Mouse (Mus musculus): ENCODE results near the gene Cldn4.

Gene Cldn4

GRCm38 (mm10) chr5:134973081-134973480 lies 26.3 kb upstream of the Cldn4 start:
- POLR2A ChIA-PET: interaction anchor here in 3 of 4 experiments (0.8 to 3.1 kb wide), 20 partner anchors 10 to 69 kb away, joined by 3 to 32 read pairs (median 4); partner anchors contain the start of genes Abhd11 (in 2 of the 3), Cldn3 (in 1 of the 3), Cldn4 (in 1 of the 3) and Mettl27 (in 1 of the 3)

GRCm38 (mm10) chr5:134970671-134971070 lies 23.9 kb upstream of the Cldn4 start:
- ChIA-PET POLR2A (interaction anchor here in 1 of 4 experiments (1.0 to 1.3 kb wide), 2 partner anchors 14 to 39 kb away, joined by 3 to 4 read pairs; partner anchors contain the start of gene Abhd11), CTCF (no interaction called here)

More at GRCm38 (mm10) chr5:134973081-134973480, 26.3 kb upstream of the Cldn4 start:
- CTCF ChIA-PET: interaction anchor here in 2 of 4 experiments (0.6 to 1.7 kb wide), 6 partner anchors 12 to 134 kb away, joined by 3 to 5 read pairs (median 3); no protein-coding TSS in a partner anchor

- CTCF ChIA-PET: interaction anchor here (0.7 to 8.5 kb wide), 20 partner anchors 33 to 219 kb away, joined by 3 to 220 read pairs (median 23); partner anchors contain the start of genes Tmem270 (in 4 of the 4), Mettl27 (in 3 of the 4), Abhd11 (in 1 of the 4) and Cldn13 (in 1 of the 4)
- POLR2A ChIA-PET: interaction anchor here in 3 of 4 experiments (0.7 to 21.8 kb wide), 23 partner anchors 9 to 249 kb away, joined by 3 to 1092 read pairs (median 11); partner anchors contain the start of genes Abhd11 (in 3 of the 3), Cldn4 (in 3 of the 3), Mettl27 (in 3 of the 3) and Cldn3 (in 2 of the 3)
Observed at GRCm38 (mm10) chr5:134967164-134967944, 20.6 kb upstream of the Cldn4 start.

GRCm38 (mm10) chr5:134965852-134966821 lies 19.4 kb upstream of the Cldn4 start:
- ChIA-PET POLR2A (interaction anchor here (0.6 to 21.8 kb wide), 80 partner anchors 9 to 992 kb away, joined by 3 to 1092 read pairs (median 4); partner anchors contain the start of genes Cldn4 (in 4 of the 4), Mettl27 (in 4 of the 4), Abhd11 (in 3 of the 4) and Cldn3 (in 3 of the 4)), CTCF (interaction anchor here (0.5 to 8.5 kb wide), 118 partner anchors 9 to 1653 kb away, joined by 3 to 220 read pairs (median 5); partner anchors contain the start of genes Mettl27 (in 4 of the 4), Tmem270 (in 4 of the 4), Cldn3 (in 3 of the 4) and Abhd11 (in 2 of the 4))

- ChIA-PET CTCF (interaction anchor here (0.5 to 8.5 kb wide), 102 partner anchors 8 to 1653 kb away, joined by 3 to 220 read pairs (median 6); partner anchors contain the start of genes Mettl27 (in 4 of the 4), Tmem270 (in 4 of the 4), Cldn3 (in 3 of the 4) and Abhd11 (in 2 of the 4)), POLR2A (interaction anchor here (0.5 to 21.8 kb wide), 60 partner anchors 9 to 789 kb away, joined by 3 to 1092 read pairs (median 5); partner anchors contain the start of genes Cldn4 (in 4 of the 4), Mettl27 (in 4 of the 4), Abhd11 (in 3 of the 4) and Cldn3 (in 3 of the 4))
Observed at GRCm38 (mm10) chr5:134965473-134965851, 18.7 kb upstream of the Cldn4 start.

- ChIA-PET POLR2A (interaction anchor here (1.3 to 21.8 kb wide), 13 partner anchors 10 to 58 kb away, joined by 5 to 1092 read pairs (median 13); partner anchors contain the start of genes Mettl27 (in 4 of the 4), Cldn4 (in 3 of the 4), Cldn3 (in 1 of the 4) and Tmem270 (in 1 of the 4)), CTCF (interaction anchor here (0.8 to 8.5 kb wide), 13 partner anchors 21 to 72 kb away, joined by 3 to 220 read pairs (median 28); partner anchors contain the start of genes Tmem270 (in 4 of the 4), Mettl27 (in 2 of the 4) and Cldn3 (in 1 of the 4))
Observed at GRCm38 (mm10) chr5:134964655-134965054, 17.9 kb upstream of the Cldn4 start.

- ChIA-PET POLR2A (interaction anchor here in 3 of 4 experiments (0.6 to 21.8 kb wide), 20 partner anchors 9 to 743 kb away, joined by 3 to 1092 read pairs (median 6); partner anchors contain the start of genes Cldn4 (in 3 of the 3), Mettl27 (in 3 of the 3), Abhd11 (in 2 of the 3) and Cldn3 (in 1 of the 3)), CTCF (interaction anchor here (0.6 to 8.5 kb wide), 18 partner anchors 9 to 400 kb away, joined by 3 to 220 read pairs (median 4); partner anchors contain the start of genes Tmem270 (in 2 of the 4), Abhd11 (in 1 of the 4), Cldn4 (in 1 of the 4) and Mettl27 (in 1 of the 4))
Observed at GRCm38 (mm10) chr5:134963546-134963945, 16.8 kb upstream of the Cldn4 start.

GRCm38 (mm10) chr5:134961519-134961918 lies 14.8 kb upstream of the Cldn4 start:
- ChIA-PET CTCF (interaction anchor here (0.6 to 8.5 kb wide), 17 partner anchors 11 to 669 kb away, joined by 3 to 220 read pairs (median 3); partner anchors contain the start of genes Mettl27 (in 3 of the 4), Tmem270 (in 2 of the 4), Abhd11 (in 1 of the 4) and Vps37d (in 1 of the 4)), POLR2A (interaction anchor here (0.6 to 21.8 kb wide), 21 partner anchors 9 to 973 kb away, joined by 3 to 1092 read pairs (median 9); partner anchors contain the start of genes Mettl27 (in 4 of the 4), Cldn4 (in 3 of the 4), Abhd11 (in 2 of the 4) and Cldn3 (in 2 of the 4))

GRCm38 (mm10) chr5:134960430-134960829 lies 13.7 kb upstream of the Cldn4 start:
- ChIA-PET POLR2A (interaction anchor here (0.9 to 21.8 kb wide), 23 partner anchors 8 to 53 kb away, joined by 3 to 1092 read pairs (median 7); partner anchors contain the start of genes Mettl27 (in 4 of the 4), Abhd11 (in 3 of the 4), Cldn4 (in 3 of the 4) and Cldn3 (in 2 of the 4)), CTCF (interaction anchor here in 3 of 4 experiments (0.6 to 8.5 kb wide), 13 partner anchors 14 to 670 kb away, joined by 3 to 220 read pairs (median 4); partner anchors contain the start of genes Mettl27 (in 2 of the 3), Tmem270 (in 2 of the 3), Cldn4 (in 1 of the 3) and Vps37d (in 1 of the 3))

- ChIA-PET POLR2A (interaction anchor here in 3 of 4 experiments (0.6 to 21.8 kb wide), 13 partner anchors 8 to 50 kb away, joined by 3 to 1092 read pairs (median 11); partner anchors contain the start of genes Cldn4 (in 3 of the 3), Mettl27 (in 3 of the 3), Abhd11 (in 2 of the 3) and Cldn3 (in 1 of the 3)), CTCF (interaction anchor here in 2 of 4 experiments (2.2 to 8.5 kb wide), 3 partner anchors 26 to 56 kb away, joined by 8 to 179 read pairs (median 63); partner anchors contain the start of genes Mettl27 (in 1 of the 2) and Tmem270 (in 1 of the 2))
Observed at GRCm38 (mm10) chr5:134959114-134959513, 12.4 kb upstream of the Cldn4 start.

- ChIA-PET POLR2A (interaction anchor here in 3 of 4 experiments (1.0 to 21.8 kb wide), 7 partner anchors 10 to 54 kb away, joined by 3 to 1092 read pairs (median 32); partner anchors contain the start of genes Cldn4 (in 3 of the 3), Mettl27 (in 3 of the 3) and Abhd11 (in 1 of the 3)), CTCF (interaction anchor here in 3 of 4 experiments (0.6 to 5.1 kb wide), 5 partner anchors 8 to 48 kb away, joined by 3 to 19 read pairs (median 5); no protein-coding TSS in a partner anchor)
Observed at GRCm38 (mm10) chr5:134955491-134955890, 8.8 kb upstream of the Cldn4 start.

GRCm38 (mm10) chr5:134951053-134951884 lies 4.5 kb upstream of the Cldn4 start:
- ChIA-PET CTCF (interaction anchor here in 3 of 4 experiments (0.5 to 5.1 kb wide), 6 partner anchors 10 to 503 kb away, joined by 3 to 19 read pairs (median 4); no protein-coding TSS in a partner anchor), POLR2A (interaction anchor here in 3 of 4 experiments (0.6 to 21.8 kb wide), 15 partner anchors 8 to 58 kb away, joined by 3 to 1092 read pairs (median 9); partner anchors contain the start of genes Mettl27 (in 3 of the 3), Cldn4 (in 2 of the 3), Abhd11 (in 1 of the 3) and Cldn3 (in 1 of the 3))

- CTCF ChIA-PET: interaction anchor here in 1 of 4 experiments (0.9 to 1.7 kb wide), 3 partner anchors 15 to 18 kb away, joined by 4 to 14 read pairs (median 10); no protein-coding TSS in a partner anchor
Observed at GRCm38 (mm10) chr5:134948085-134948439, 1.3 kb upstream of the Cldn4 start.

More at GRCm38 (mm10) chr5:134948085-134948439, 1.3 kb upstream of the Cldn4 start:
- POLR2A ChIA-PET: interaction anchor here in 3 of 4 experiments (1.0 to 25.0 kb wide), 21 partner anchors 11 to 221 kb away, joined by 3 to 1092 read pairs (median 22); partner anchors contain the start of genes Mettl27 (in 2 of the 3), Abhd11 (in 1 of the 3), Cldn3 (in 1 of the 3) and Cldn4 (in 1 of the 3)

Data from embryonic stem cell, embryonic (primary cell).